Mouse (Mus musculus): ENCODE measurements around the gene C9. TPM values are rescaled to one million over a fixed set of nuclear protein-coding genes. Genes with fewer than 3 reads are reported as not detected.

C9 gene
- polyA plus RNA-seq (2012; rRNA removed): 0.14 TPM in 1 of 2 replicates, not detected in the other

GRCm38 (mm10) chr15:6445135-6445534 lies at the start of gene C9:
Gene C9 (plus strand): TSS chr15:6445327.
- no peak for DNase-seq (ENCODE audit: low read depth)

DNA sequence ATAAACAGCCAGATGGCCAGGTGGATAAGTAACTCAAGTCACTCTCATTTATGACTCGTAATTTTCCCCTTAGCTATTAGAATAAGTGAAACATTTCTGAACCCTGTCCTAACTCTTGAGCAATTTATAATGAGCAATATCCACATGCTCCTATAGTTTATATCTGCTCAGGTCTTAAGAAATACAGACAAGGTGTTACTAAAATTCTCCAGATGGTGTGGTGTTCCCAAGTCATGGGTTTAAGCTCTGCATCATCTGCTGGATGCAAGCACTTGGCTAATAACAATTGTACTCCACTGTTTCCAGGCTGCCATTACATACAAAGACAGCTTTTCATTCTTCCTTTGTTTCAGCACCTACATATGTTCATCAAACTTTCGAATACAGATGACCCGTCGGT lies 46.9 kb upstream of the C9 start:
- peak; percentile 75 for DNase-seq (ENCODE audit: low read depth)

GRCm38 (mm10) chr15:6398881-6399280 lies 46.2 kb upstream of the C9 start:
- no peak for DNase-seq (ENCODE audit: low read depth)

GRCm38 (mm10) chr15:6400115-6400514 lies 45.0 kb upstream of the C9 start:
- DNase-seq (ENCODE audit: low read depth): no peak

DNA sequence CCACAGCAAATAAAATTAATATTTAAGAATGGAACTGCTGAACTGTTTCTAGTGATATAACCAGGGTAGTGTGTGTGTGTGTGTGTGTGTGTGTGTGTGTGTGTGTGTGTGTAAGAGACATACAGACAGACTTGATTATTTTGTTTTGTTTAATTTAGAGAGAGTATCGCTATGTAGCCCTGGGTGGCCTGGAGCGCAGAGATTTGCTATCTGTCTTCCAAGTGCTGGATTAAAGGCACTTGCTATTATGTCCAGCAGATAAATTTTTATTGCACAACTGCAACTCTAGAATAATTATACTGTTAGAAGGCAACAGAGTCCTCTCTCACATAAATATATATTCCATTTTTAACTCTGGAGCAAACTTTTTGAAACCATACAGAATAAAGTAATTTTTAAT lies 42.7 kb upstream of the C9 start:
- DNase-seq (ENCODE audit: low read depth): no peak

DNA sequence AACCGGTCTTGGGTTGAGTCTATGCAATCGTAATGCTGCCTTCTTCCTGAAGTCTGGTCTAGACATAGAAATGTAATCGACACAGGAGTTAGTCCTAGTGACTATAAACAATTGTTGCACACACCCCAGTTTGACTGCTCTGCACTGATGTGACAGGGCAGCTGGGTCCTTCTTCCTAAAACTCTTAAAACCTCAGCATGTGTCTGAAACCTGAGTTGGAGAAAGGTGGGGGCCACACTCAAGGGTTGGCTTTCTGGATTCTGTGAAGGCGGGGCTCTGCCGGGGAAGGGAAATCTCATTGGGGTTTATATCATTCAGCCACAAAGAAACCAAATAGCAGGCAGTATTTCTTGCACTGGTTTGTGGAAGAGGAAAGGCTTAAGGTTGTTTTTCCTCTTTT lies 41.0 kb upstream of the C9 start:
- no peak for DNase-seq (ENCODE audit: low read depth)

GRCm38 (mm10) chr15:6406771-6407170 lies 38.4 kb upstream of the C9 start:
- peak; percentile 62 for DNase-seq (ENCODE audit: low read depth)

- DNase-seq (ENCODE audit: low read depth): no peak
These were observed 36.1 kb upstream of the C9 start for GRCm38 (mm10) chr15:6409031-6409430.

- DNase-seq (ENCODE audit: low read depth): no peak
These were observed 35.0 kb upstream of the C9 start for GRCm38 (mm10) chr15:6410161-6410560.

GRCm38 (mm10) chr15:6411334-6411733 lies 33.8 kb upstream of the C9 start:
- DNase-seq (ENCODE audit: low read depth): no peak

- no peak for DNase-seq (ENCODE audit: low read depth)
These were observed 29.8 kb upstream of the C9 start for GRCm38 (mm10) chr15:6415317-6415716.

- no peak for DNase-seq (ENCODE audit: low read depth)
These were observed 13.3 kb upstream of the C9 start for GRCm38 (mm10) chr15:6431777-6432176.

DNA sequence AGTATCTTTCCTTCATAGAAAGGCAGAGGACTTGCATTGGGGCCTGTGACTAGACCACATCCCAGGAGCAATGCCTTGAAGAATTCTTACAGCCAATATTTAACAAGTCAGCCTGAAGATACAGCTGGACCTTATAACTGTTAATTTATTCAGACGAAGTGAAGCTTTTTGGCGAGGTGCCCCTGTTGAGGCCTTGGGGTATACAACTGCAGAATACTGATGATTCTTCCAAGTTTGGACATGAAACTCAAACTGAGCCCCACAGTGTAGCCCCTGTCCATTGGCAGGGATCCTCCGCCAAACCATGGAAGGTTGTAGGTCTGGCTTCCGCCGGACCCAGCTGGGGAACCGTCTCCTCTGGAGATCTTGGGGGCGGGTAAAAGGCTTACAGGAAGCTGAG lies 12.7 kb upstream of the C9 start:
- DNase-seq (ENCODE audit: low read depth): no peak

DNA sequence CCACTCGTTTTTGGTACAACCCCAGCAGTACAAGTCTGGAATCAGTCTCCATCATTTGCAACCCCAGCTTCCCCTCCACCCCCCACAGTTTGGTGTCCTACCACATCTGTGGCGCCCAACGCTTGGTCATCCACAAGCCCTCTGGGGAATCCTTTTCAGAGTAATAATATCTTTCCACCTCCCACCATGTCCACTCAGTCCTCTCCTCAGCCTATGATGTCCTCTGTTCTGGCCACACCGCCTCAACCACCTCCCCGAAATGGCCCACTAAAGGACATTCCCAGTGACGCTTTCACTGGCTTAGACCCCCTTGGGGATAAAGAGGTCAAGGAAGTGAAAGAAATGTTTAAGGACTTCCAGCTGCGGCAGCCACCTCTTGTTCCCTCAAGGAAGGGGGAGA lies 9.8 kb upstream of the C9 start:
- DNase-seq (ENCODE audit: low read depth): no peak

GRCm38 (mm10) chr15:6435773-6436172 lies 9.4 kb upstream of the C9 start:
- no peak for DNase-seq (ENCODE audit: low read depth)

GRCm38 (mm10) chr15:6438685-6439084 lies 6.4 kb upstream of the C9 start:
- no peak for DNase-seq (ENCODE audit: low read depth)

- DNase-seq (ENCODE audit: low read depth): no peak
These were observed 675 bp upstream of the C9 start for GRCm38 (mm10) chr15:6444452-6444851.

DNA sequence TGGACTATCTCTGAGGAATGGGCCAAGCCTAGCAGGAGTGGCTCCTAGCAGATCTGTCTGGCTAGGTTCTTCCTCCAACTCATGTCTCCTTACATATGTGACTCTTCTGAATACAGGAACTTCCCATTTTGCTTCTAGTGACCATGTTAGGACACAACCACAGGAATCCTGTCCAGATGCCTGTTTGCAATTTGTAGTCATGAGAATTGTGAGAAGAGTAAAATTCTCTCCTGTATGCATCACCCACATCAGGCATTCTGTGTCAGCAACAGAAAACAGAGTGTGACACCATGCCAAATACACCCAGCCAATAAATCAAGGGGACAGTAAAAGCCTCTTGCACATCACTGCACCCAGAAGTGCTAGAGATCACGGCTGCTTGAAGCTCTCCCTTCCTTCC lies 1.1 kb downstream of the C9 start:
- DNase-seq (ENCODE audit: low read depth): no peak

GRCm38 (mm10) chr15:6448892-6449291 lies 3.8 kb downstream of the C9 start:
- no peak for DNase-seq (ENCODE audit: low read depth)

DNA sequence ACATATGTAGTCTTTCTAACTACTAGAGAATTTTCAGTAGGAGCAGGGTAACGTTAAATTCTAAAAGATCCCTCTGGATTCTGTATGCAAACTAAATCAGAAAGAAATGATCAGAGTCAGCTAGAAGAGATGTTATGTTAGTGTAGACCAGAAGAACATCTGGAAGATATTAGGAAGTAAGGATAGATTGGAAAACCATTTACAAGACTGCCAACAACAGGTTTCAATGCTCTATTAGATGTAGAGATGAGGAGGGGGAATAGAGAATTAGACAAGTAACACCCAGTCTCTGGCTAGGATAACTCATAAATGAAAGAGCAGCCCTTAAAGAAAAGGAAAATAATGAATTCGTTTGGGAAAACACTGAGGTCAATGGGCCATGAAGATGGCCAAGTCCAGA lies 9.3 kb downstream of the C9 start:
- DNase-seq (ENCODE audit: low read depth): no peak

GRCm38 (mm10) chr15:6461381-6461780 lies 16.3 kb downstream of the C9 start:
- DNase-seq (ENCODE audit: low read depth): no peak

- DNase-seq (ENCODE audit: low read depth): no peak
These were observed 18.3 kb downstream of the C9 start for GRCm38 (mm10) chr15:6463361-6463923.

GRCm38 (mm10) chr15:6466995-6467394 lies 21.9 kb downstream of the C9 start:
- DNase-seq (ENCODE audit: low read depth): no peak

GRCm38 (mm10) chr15:6468845-6469244 lies 23.7 kb downstream of the C9 start:
- no peak for DNase-seq (ENCODE audit: low read depth)

GRCm38 (mm10) chr15:6469384-6469783 lies 24.3 kb downstream of the C9 start:
- no peak for DNase-seq (ENCODE audit: low read depth)
